17 mouse cellular contexts compared by ENCODE assay signal in the genomic region with DNA sequence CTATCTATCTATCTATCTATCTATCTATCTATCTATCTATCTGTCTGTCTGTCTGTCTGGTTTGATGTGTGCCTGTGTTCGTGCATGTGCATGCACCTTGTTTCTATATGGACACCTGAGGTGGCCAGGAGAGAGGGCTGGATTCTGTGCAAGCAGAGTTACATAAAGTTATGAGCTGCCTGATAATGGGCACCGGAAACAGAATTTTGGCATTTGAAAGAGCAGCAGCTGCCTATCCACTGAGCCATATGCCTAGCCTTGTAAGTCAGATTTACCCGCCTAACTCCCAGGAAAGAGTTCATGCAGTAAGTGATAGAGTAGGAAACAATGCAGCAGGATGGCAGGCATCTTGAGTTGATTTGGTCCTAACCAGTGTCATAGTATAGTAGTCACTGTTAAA.
"Had no signal": no experiment of that assay in that cellular context is flagged by ENCODE, and none has a peak within 500 bp of the region (broad histone marks: within the 10 kb centered on the region; RNA-seq: fewer than 3 reads in every experiment).

No protein-coding gene starts in this region.

- H3K4me2 ChIP-seq: limb, embryonic 13.5 days; midbrain, embryonic 15.5 days; neural tube, embryonic 13.5 days; stomach, embryonic 15.5 days had no signal

- H3K4me1 ChIP-seq: midbrain, embryonic 15.5 days; stomach, embryonic 15.5 days had no signal

- H3K9me3 ChIP-seq: limb, embryonic 13.5 days; midbrain, embryonic 15.5 days; neural tube, embryonic 13.5 days; stomach, embryonic 15.5 days had no signal

- DNase-seq: kidney, adult 11 months; kidney, adult 9 months; kidney, postnatal 36 days; left cerebral cortex, postnatal 4 days; lung, adult 2 months; lung, postnatal 36 days; retina, postnatal 1 day; right cerebral cortex, postnatal 4 days; thymus, adult 2 months; thymus, postnatal 25 days had no signal

- H3K4me3 ChIP-seq: limb, embryonic 13.5 days; midbrain, embryonic 15.5 days; neural tube, embryonic 13.5 days; stomach, embryonic 15.5 days had no signal

- ATAC-seq: lung, postnatal 0 days; midbrain, embryonic 15.5 days had no signal

- H3K27me3 ChIP-seq: limb, embryonic 13.5 days; midbrain, embryonic 15.5 days; neural tube, embryonic 13.5 days; stomach, embryonic 15.5 days had no signal

- H3K27ac ChIP-seq: kidney, postnatal 0 days; limb, embryonic 13.5 days; liver, embryonic 14.5 days; midbrain, embryonic 15.5 days; neural tube, embryonic 13.5 days; stomach, embryonic 15.5 days had no signal

- H3K9ac ChIP-seq: limb, embryonic 13.5 days; liver, embryonic 14.5 days; midbrain, embryonic 15.5 days; neural tube, embryonic 13.5 days; stomach, embryonic 15.5 days had no signal

- H3K36me3 ChIP-seq: limb, embryonic 13.5 days; midbrain, embryonic 15.5 days; neural tube, embryonic 13.5 days; stomach, embryonic 15.5 days had no signal
